Mouse (Mus musculus) monocyte, adult 5-6 weeks (primary cell): ENCODE results near the gene Rhot2. TPM values are rescaled to one million over a fixed set of nuclear protein-coding genes. Genes with fewer than 3 reads are reported as not detected.

ENCODE experiments used
- ATAC-seq: fragments of 153-309, 156-312 bp; replicated peaks from 2 replicates; pipeline ENCODE4 v1.8.0; 2017; ENCODE audit warnings: mild to moderate bottlenecking; ENCODE audit not compliant: low TSS enrichment, insufficient number of reproducible peaks, severe bottlenecking, poor library complexity, low FRiP score
- total RNA-seq: library from RNA; stranded (forward); fragments of 200-1000, 200-491, 200-594 nt; gene quantifications from 3 replicates; pipeline ENCODE4 v1.2.3, GENCODE M21; 2017

The Rhot2 gene
- total RNA-seq, 1 experiment from 2014 or later: 17.6 TPM

- ATAC-seq: peak; percentile 81
Observed at GRCm38 (mm10) chr17:25832436-25833290, 12.0 kb downstream of the Rhot2 start.

GRCm38 (mm10) chr17:25831451-25832281 lies 13.0 kb downstream of the Rhot2 start:
- ATAC-seq: no peak

- ATAC-seq: no peak
Observed at GRCm38 (mm10) chr17:25830806-25831431, 13.7 kb downstream of the Rhot2 start.

- ATAC-seq: no peak
Observed at GRCm38 (mm10) chr17:25830200-25830753, 14.4 kb downstream of the Rhot2 start.

- no peak for ATAC-seq
Observed at GRCm38 (mm10) chr17:25829558-25830017, 15.1 kb downstream of the Rhot2 start.

GRCm38 (mm10) chr17:25828712-25829557 lies 15.7 kb downstream of the Rhot2 start, which contains the start of gene Jmjd8:
TSS of gene Jmjd8 (plus strand) at chr17:25828867.
- ATAC-seq: peak; percentile 33

GRCm38 (mm10) chr17:25828223-25828594 lies 16.4 kb downstream of the Rhot2 start:
- no peak for ATAC-seq

GRCm38 (mm10) chr17:25827546-25828222 lies 17.0 kb downstream of the Rhot2 start:
- ATAC-seq: no peak

GRCm38 (mm10) chr17:25827011-25827410 lies 17.6 kb downstream of the Rhot2 start:
- ATAC-seq: no peak

GRCm38 (mm10) chr17:25825984-25826570 lies 18.6 kb downstream of the Rhot2 start:
- ATAC-seq: no peak

GRCm38 (mm10) chr17:25825311-25825710 lies 19.3 kb downstream of the Rhot2 start:
- no peak for ATAC-seq

GRCm38 (mm10) chr17:25824362-25825142 lies 20.1 kb downstream of the Rhot2 start:
- no peak for ATAC-seq

GRCm38 (mm10) chr17:25823452-25823851 lies 21.2 kb downstream of the Rhot2 start, which contains the start of gene Wdr24:
TSS of gene Wdr24 (plus strand) at chr17:25823627.
- peak; percentile 83 for ATAC-seq

- ATAC-seq: no peak
Observed at GRCm38 (mm10) chr17:25818851-25819780, 25.5 kb downstream of the Rhot2 start.

- no peak for ATAC-seq
Observed at GRCm38 (mm10) chr17:25817662-25818061, 27.0 kb downstream of the Rhot2 start.
